Mouse (Mus musculus): ENCODE data around the gene Ndc1. TPM values are rescaled to one million over a fixed set of nuclear protein-coding genes. Genes with fewer than 3 reads are reported as not detected.

Ndc1 gene
- polyA plus RNA-seq, 1 experiment from 2014 or later = 19.9 TPM

- no peak overlapping the region for H3K4me2 ChIP-seq
- no peak overlapping the region for H3K27ac ChIP-seq (replicated peaks)
- H3K36me3 ChIP-seq = peaks cover 11% of the 10 kb centered on the region; the same call in 1 of the 2 replicates
- H3K9ac ChIP-seq = no peak overlapping the region
- 76% methylated on average over 2 of the region's 2 CpGs for WGBS
- no peak overlapping the region for H3K4me3 ChIP-seq
- peaks cover 13% of the 10 kb centered on the region for H3K4me1 ChIP-seq (replicated peaks)
- ATAC-seq (ENCODE audit: low FRiP score, low read depth) = no peak
- H3K27me3 ChIP-seq = no peaks in the 10 kb centered on the region
- H3K9me3 ChIP-seq = no peaks in the 10 kb centered on the region
Observed at GRCm38 (mm10) chr4:107372304-107372703, 4.7 kb downstream of the Ndc1 start.

- WGBS = 91% methylated on average over 4 of the region's 4 CpGs
- Histone ChIP-seq H3K4me1 (replicated peaks) (no peaks in the 10 kb centered on the region), H3K27me3 (no peaks in the 10 kb centered on the region), H3K4me3 (no peak overlapping the region), H3K36me3 (peaks cover 11% of the 10 kb centered on the region; the same call in 1 of the 2 replicates), H3K4me2 (no peak overlapping the region), H3K9ac (no peak overlapping the region), H3K9me3 (no peaks in the 10 kb centered on the region), H3K27ac (replicated peaks) (no peak overlapping the region)
- ATAC-seq (ENCODE audit: low FRiP score, low read depth) = no peak
Observed at GRCm38 (mm10) chr4:107374677-107375076, 7.1 kb downstream of the Ndc1 start.

GRCm38 (mm10) chr4:107378954-107379353, 11.4 kb downstream of the Ndc1 start:
- no peaks in the 10 kb centered on the region for H3K9me3 ChIP-seq
- H3K4me2 ChIP-seq = no peak overlapping the region
- no peak overlapping the region for H3K9ac ChIP-seq
- no peak for ATAC-seq (ENCODE audit: low FRiP score, low read depth)
- WGBS = 90% methylated on average over 6 of the region's 6 CpGs
- H3K36me3 ChIP-seq = peaks cover 20% of the 10 kb centered on the region
- no peaks in the 10 kb centered on the region for H3K27me3 ChIP-seq
- no peak overlapping the region for H3K27ac ChIP-seq (replicated peaks)
- no peaks in the 10 kb centered on the region for H3K4me1 ChIP-seq (replicated peaks)
- H3K4me3 ChIP-seq = no peak overlapping the region

GRCm38 (mm10) chr4:107380871-107381270, 13.3 kb downstream of the Ndc1 start:
- Histone ChIP-seq H3K36me3 (peaks cover 22% of the 10 kb centered on the region), H3K4me1 (replicated peaks) (no peaks in the 10 kb centered on the region), H3K4me3 (no peak overlapping the region), H3K4me2 (no peak overlapping the region), H3K9me3 (no peaks in the 10 kb centered on the region), H3K27ac (replicated peaks) (no peak overlapping the region), H3K9ac (no peak overlapping the region), H3K27me3 (no peaks in the 10 kb centered on the region)
- WGBS = 78% methylated on average over 7 of the region's 7 CpGs
- no peak for ATAC-seq (ENCODE audit: low FRiP score, low read depth)

- Histone ChIP-seq H3K4me2 (no peak overlapping the region), H3K4me3 (no peak overlapping the region), H3K9me3 (no peaks in the 10 kb centered on the region), H3K4me1 (replicated peaks) (no peaks in the 10 kb centered on the region), H3K9ac (no peak overlapping the region), H3K36me3 (peaks cover 34% of the 10 kb centered on the region), H3K27me3 (no peaks in the 10 kb centered on the region), H3K27ac (replicated peaks) (no peak overlapping the region)
- ATAC-seq (ENCODE audit: low FRiP score, low read depth) = no peak
- WGBS = 77% methylated on average over 4 of the region's 4 CpGs
Observed at GRCm38 (mm10) chr4:107387038-107387437, 19.5 kb downstream of the Ndc1 start.

GRCm38 (mm10) chr4:107387465-107387864, 19.9 kb downstream of the Ndc1 start:
- no peaks in the 10 kb centered on the region for H3K9me3 ChIP-seq
- no peak for ATAC-seq (ENCODE audit: low FRiP score, low read depth)
- H3K4me1 ChIP-seq (replicated peaks) = no peaks in the 10 kb centered on the region
- peaks cover 31% of the 10 kb centered on the region for H3K36me3 ChIP-seq
- 82% methylated on average over 8 of the region's 8 CpGs for WGBS
- no peak overlapping the region for H3K4me2 ChIP-seq
- H3K9ac ChIP-seq = no peak overlapping the region
- H3K27me3 ChIP-seq = no peaks in the 10 kb centered on the region
- H3K27ac ChIP-seq (replicated peaks) = no peak overlapping the region
- no peak overlapping the region for H3K4me3 ChIP-seq

GRCm38 (mm10) chr4:107388291-107388690, 20.7 kb downstream of the Ndc1 start:
- H3K4me2 ChIP-seq = no peak overlapping the region
- H3K36me3 ChIP-seq = peaks cover 34% of the 10 kb centered on the region
- no peak overlapping the region for H3K4me3 ChIP-seq
- no peaks in the 10 kb centered on the region for H3K4me1 ChIP-seq (replicated peaks)
- H3K9ac ChIP-seq = no peak overlapping the region
- no peak for ATAC-seq (ENCODE audit: low FRiP score, low read depth)
- H3K27ac ChIP-seq (replicated peaks) = no peak overlapping the region
- 92% methylated on average over 2 of the region's 2 CpGs for WGBS
- no peaks in the 10 kb centered on the region for H3K27me3 ChIP-seq
- H3K9me3 ChIP-seq = no peaks in the 10 kb centered on the region

GRCm38 (mm10) chr4:107389345-107389744, 21.8 kb downstream of the Ndc1 start:
- H3K4me1 ChIP-seq (replicated peaks) = no peaks in the 10 kb centered on the region
- no peak for ATAC-seq (ENCODE audit: low FRiP score, low read depth)
- no peaks in the 10 kb centered on the region for H3K27me3 ChIP-seq
- H3K36me3 ChIP-seq = peaks cover 36% of the 10 kb centered on the region
- no peak overlapping the region for H3K27ac ChIP-seq (replicated peaks)
- H3K9ac ChIP-seq = no peak overlapping the region
- no peak overlapping the region for H3K4me2 ChIP-seq
- H3K4me3 ChIP-seq = no peak overlapping the region
- no peaks in the 10 kb centered on the region for H3K9me3 ChIP-seq
- 94% methylated on average over 3 of the region's 3 CpGs for WGBS

- WGBS = 98% methylated on average over 2 of the region's 2 CpGs
- Histone ChIP-seq H3K4me2 (no peak overlapping the region), H3K9me3 (no peaks in the 10 kb centered on the region), H3K4me1 (replicated peaks) (no peaks in the 10 kb centered on the region), H3K4me3 (no peak overlapping the region), H3K9ac (no peak overlapping the region), H3K27ac (replicated peaks) (no peak overlapping the region), H3K36me3 (peaks cover 22% of the 10 kb centered on the region), H3K27me3 (no peaks in the 10 kb centered on the region)
- no peak for ATAC-seq (ENCODE audit: low FRiP score, low read depth)
Observed at GRCm38 (mm10) chr4:107393771-107394170, 26.2 kb downstream of the Ndc1 start.

- H3K4me2 ChIP-seq = no peak overlapping the region
- no peaks in the 10 kb centered on the region for H3K27me3 ChIP-seq
- no peak for ATAC-seq (ENCODE audit: low FRiP score, low read depth)
- no peak overlapping the region for H3K9ac ChIP-seq
- H3K9me3 ChIP-seq = no peaks in the 10 kb centered on the region
- 0 out of 2 replicates have a peak, but pooled peaks cover 4% of the 10 kb centered on the region for H3K36me3 ChIP-seq
- H3K4me1 ChIP-seq (replicated peaks) = peaks cover 9% of the 10 kb centered on the region
- no peak overlapping the region for H3K4me3 ChIP-seq
- 86% methylated on average over 4 of the region's 4 CpGs for WGBS
- H3K27ac ChIP-seq (replicated peaks) = no peak overlapping the region
Observed at GRCm38 (mm10) chr4:107420202-107420601, 52.6 kb downstream of the Ndc1 start.

GRCm38 (mm10) chr4:107421711-107422110, 54.1 kb downstream of the Ndc1 start:
- 4% methylated on average over 14 of the region's 14 CpGs for WGBS
- no peak for ATAC-seq (ENCODE audit: low FRiP score, low read depth)
- H3K4me1 ChIP-seq (replicated peaks) = peaks cover 9% of the 10 kb centered on the region
- no peak overlapping the region for H3K27ac ChIP-seq (replicated peaks)
- peak overlapping the region; percentile 13; the same call in 1 of the 2 replicates for H3K4me3 ChIP-seq
- no peaks in the 10 kb centered on the region for H3K27me3 ChIP-seq
- 0 out of 2 replicates have a peak, but pooled peaks cover 4% of the 10 kb centered on the region for H3K36me3 ChIP-seq
- H3K9me3 ChIP-seq = no peaks in the 10 kb centered on the region
- no peak overlapping the region for H3K9ac ChIP-seq
- peak overlapping the region; percentile 42 for H3K4me2 ChIP-seq

- no peak overlapping the region for H3K4me3 ChIP-seq
- no peak overlapping the region for H3K27ac ChIP-seq (replicated peaks)
- 0 out of 2 replicates have a peak, but pooled peaks cover 4% of the 10 kb centered on the region for H3K36me3 ChIP-seq
- H3K4me2 ChIP-seq = peak overlapping the region; percentile 42; the same call in 1 of the 2 replicates
- 21% methylated on average over 6 of the region's 6 CpGs for WGBS
- H3K9me3 ChIP-seq = no peaks in the 10 kb centered on the region
- H3K9ac ChIP-seq = no peak overlapping the region
- 0 out of 2 replicates have a peak, but pooled peaks cover under 1% of the 10 kb centered on the region for H3K27me3 ChIP-seq
- no peak for ATAC-seq (ENCODE audit: low FRiP score, low read depth)
- peaks cover 9% of the 10 kb centered on the region for H3K4me1 ChIP-seq (replicated peaks)
Observed at GRCm38 (mm10) chr4:107422176-107422575, 54.6 kb downstream of the Ndc1 start.

GRCm38 (mm10) chr4:107425616-107426015, 58.0 kb downstream of the Ndc1 start:
- no peak overlapping the region for H3K9ac ChIP-seq
- 0 out of 2 replicates have a peak, but pooled peaks cover 2% of the 10 kb centered on the region for H3K27me3 ChIP-seq
- peaks cover 9% of the 10 kb centered on the region for H3K4me1 ChIP-seq (replicated peaks)
- H3K4me2 ChIP-seq = no peak overlapping the region
- H3K4me3 ChIP-seq = no peak overlapping the region
- WGBS = 95% methylated on average over 12 of the region's 12 CpGs
- no peak overlapping the region for H3K27ac ChIP-seq (replicated peaks)
- no peaks in the 10 kb centered on the region for H3K36me3 ChIP-seq
- no peak for ATAC-seq (ENCODE audit: low FRiP score, low read depth)
- H3K9me3 ChIP-seq = no peaks in the 10 kb centered on the region

Data from hindbrain, embryonic 15.5 days (tissue).